Mouse (Mus musculus): Measurements from ENCODE around the gene Shb. TPM values are rescaled to one million over a fixed set of nuclear protein-coding genes. Genes with fewer than 3 reads are reported as not detected.

Shb gene
- polyA plus RNA-seq, 1 experiment from 2014 or later = 5.5 TPM

DNA sequence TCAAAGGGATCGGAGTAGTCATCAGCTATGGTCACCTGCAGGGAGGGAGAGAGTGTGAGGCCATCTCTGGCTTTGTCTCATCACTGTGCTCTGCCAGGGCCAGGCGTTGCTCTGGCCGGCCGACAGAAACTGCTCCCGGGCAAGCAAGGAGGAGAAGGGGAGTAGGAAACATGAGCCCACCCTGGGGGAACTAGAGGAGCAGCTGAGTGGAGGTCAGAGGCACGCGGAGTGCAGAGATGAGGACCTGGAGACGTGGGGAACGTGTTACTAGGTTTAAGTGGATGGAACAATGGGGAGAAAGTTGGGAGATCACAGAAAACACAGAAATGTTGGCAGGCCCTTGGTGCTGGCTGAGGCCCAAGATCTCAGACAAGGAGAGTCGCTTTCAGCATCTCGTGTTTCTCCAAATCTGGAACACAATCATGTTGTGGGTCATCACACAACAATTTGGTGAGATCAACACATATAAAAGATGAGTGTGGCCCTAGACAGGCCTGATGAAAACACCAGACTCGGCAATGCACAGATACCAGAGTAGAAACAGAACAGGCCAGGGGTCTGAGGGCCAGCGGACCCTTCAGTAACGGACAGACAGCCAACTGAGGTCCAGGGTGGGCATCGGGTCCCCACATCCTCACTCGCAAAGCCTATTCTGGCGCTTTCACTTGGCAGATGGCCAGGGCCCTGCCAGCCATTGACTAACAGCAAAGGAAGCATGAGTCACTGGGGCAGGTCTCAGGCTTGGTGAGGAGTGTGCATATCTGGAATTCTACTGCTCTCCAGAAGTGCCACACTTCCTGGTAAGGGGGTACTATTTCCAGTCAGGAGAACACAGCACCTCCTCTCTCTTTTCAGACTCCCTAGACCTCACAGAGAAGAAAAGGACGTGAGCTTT lies 42.9 kb downstream of the Shb start:
- TF ChIP-seq CTCF (IDR thresholded peaks at IDR 0.05; ENCODE audit: low read depth) (no peak), EP300 (optimal IDR thresholded peaks at IDR 0.05) (no peak)

DNA sequence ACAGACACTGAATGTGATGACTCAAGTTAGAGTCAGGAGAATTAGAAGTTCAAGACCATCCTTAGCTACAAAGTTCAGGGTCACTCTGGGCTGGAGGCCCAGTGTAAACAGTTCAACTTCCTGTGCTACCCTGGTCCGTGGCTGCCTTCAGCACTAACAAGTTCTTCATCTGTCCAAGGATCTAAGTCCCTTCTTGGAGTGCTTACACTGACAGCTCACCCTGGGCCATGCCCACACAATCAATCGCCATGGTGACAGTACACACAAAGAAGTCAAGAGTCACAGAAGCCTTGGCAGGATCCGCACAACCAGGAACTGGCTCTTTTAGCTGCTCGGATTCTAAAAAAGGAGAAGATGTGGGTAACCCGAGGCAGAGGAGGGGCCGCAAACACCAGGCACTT lies 44.6 kb downstream of the Shb start:
- TF ChIP-seq EP300 (optimal IDR thresholded peaks at IDR 0.05) (no peak), CTCF (IDR thresholded peaks at IDR 0.05; ENCODE audit: low read depth) (no peak)
- Histone ChIP-seq H3K27ac (replicated peaks) (peak overlapping the region; percentile 70), H3K4me1 (replicated peaks; ENCODE audit: control insufficient read depth, insufficient read depth) (peaks cover 32% of the 10 kb centered on the region), H3K27me3 (ENCODE audit: control insufficient read depth, insufficient read depth, low read length) (no peaks in the 10 kb centered on the region), H3K36me3 (ENCODE audit: control insufficient read depth, insufficient read depth, low read length) (no peaks in the 10 kb centered on the region), H3K4me3 (ENCODE audit: low read depth, low read length) (no peak overlapping the region), H3K9ac (ENCODE audit: low read length) (no peak overlapping the region), H3K9me3 (ENCODE audit: control insufficient read depth, low read length) (no peaks in the 10 kb centered on the region), H3K4me2 (replicated peaks; ENCODE audit: low read depth) (no peak overlapping the region)
- peak; percentile 72 for ATAC-seq (ENCODE audit: low FRiP score, low TSS enrichment)
- 16% methylated on average over 6 of the region's 6 CpGs for WGBS
- DNase-seq (ENCODE audit: low spot score) = peak; percentile 75

More for the DNA sequence above, 42.9 kb downstream of the Shb start:
- Histone ChIP-seq H3K9me3 (ENCODE audit: control insufficient read depth, low read length) (no peaks in the 10 kb centered on the region), H3K27ac (replicated peaks) (peak overlapping the region; percentile 83), H3K27me3 (ENCODE audit: control insufficient read depth, insufficient read depth, low read length) (no peaks in the 10 kb centered on the region), H3K4me1 (replicated peaks; ENCODE audit: control insufficient read depth, insufficient read depth) (peaks cover 37% of the 10 kb centered on the region), H3K4me3 (ENCODE audit: low read depth, low read length) (no peak overlapping the region), H3K4me2 (replicated peaks; ENCODE audit: low read depth) (peak overlapping the region; percentile 37), H3K9ac (ENCODE audit: low read length) (peak overlapping the region; percentile 31), H3K36me3 (ENCODE audit: control insufficient read depth, insufficient read depth, low read length) (no peaks in the 10 kb centered on the region)
- 22% methylated on average over 18 of the region's 18 CpGs for WGBS
- DNase-seq (ENCODE audit: low spot score) (peak; percentile 91), ATAC-seq (ENCODE audit: low FRiP score, low TSS enrichment) (peak; percentile 83)

GRCm38 (mm10) chr4:45485024-45485423 lies 47.2 kb downstream of the Shb start:
- TF ChIP-seq EP300 (optimal IDR thresholded peaks at IDR 0.05) (no peak), CTCF (IDR thresholded peaks at IDR 0.05; ENCODE audit: low read depth) (no peak)
- H3K9me3 ChIP-seq (ENCODE audit: control insufficient read depth, low read length) = no peaks in the 10 kb centered on the region
- ATAC-seq (ENCODE audit: low FRiP score, low TSS enrichment) (no peak), DNase-seq (ENCODE audit: low spot score) (no peak)
- H3K9ac ChIP-seq (ENCODE audit: low read length) = no peak overlapping the region
- H3K27me3 ChIP-seq (ENCODE audit: control insufficient read depth, insufficient read depth, low read length) = no peaks in the 10 kb centered on the region
- H3K4me1 ChIP-seq (replicated peaks; ENCODE audit: control insufficient read depth, insufficient read depth) = peaks cover 17% of the 10 kb centered on the region
- no peaks in the 10 kb centered on the region for H3K36me3 ChIP-seq (ENCODE audit: control insufficient read depth, insufficient read depth, low read length)
- H3K4me3 ChIP-seq (ENCODE audit: low read depth, low read length) = no peak overlapping the region
- WGBS = 46% methylated on average over 5 of the region's 5 CpGs
- no peak overlapping the region for H3K4me2 ChIP-seq (replicated peaks; ENCODE audit: low read depth)
- H3K27ac ChIP-seq (replicated peaks) = 0 out of 2 replicates have a peak overlapping the region, but pooled peaks have one; percentile 26

DNA sequence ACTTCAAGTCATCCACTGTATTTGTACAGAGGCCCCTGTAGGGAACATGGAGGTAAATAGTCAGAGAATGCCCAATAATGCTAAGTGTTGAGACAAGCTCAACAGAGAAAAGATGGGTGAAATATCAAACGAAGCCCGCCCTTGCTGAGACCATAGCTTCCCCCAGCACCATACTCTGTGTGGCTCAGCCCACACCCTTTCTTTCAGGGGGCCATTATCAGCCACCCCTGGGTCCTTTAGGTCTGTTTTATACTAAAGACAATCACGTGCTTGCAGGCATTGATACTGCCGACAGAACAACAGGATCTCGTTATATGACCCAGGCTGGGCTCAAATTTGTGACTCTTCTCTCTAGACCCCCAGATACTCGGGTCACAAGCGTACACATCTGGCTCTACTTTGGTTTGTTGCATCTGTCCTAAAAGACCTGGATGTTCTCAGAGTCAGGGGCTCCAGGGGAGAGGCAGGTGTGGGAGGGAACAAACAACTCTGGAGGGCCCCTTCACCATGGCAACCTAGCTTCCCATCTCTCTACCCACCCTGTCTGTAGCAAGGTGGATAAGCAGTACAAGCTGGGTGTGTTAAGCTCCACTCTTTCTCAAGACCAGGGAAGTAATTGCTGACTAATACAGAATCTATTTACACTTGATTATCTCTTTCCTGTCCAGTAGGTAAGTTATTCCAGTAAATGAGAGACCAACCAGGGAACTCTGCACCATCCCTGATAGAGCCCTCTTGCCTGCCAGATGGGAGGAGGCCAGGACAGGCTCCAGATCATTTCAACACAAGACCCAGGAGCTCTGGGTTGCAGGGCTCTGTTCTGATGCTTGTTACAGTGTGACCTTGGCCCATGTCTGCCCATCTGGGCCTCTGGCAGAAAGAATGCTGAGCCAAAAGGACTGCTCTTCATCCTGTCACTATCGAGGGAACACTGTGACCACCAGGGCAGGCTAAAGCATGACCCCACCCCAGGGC lies 48.7 kb downstream of the Shb start:
- ATAC-seq (ENCODE audit: low FRiP score, low TSS enrichment) = peak; percentile 47
- Histone ChIP-seq H3K9ac (ENCODE audit: low read length) (no peak overlapping the region), H3K4me2 (replicated peaks; ENCODE audit: low read depth) (no peak overlapping the region), H3K36me3 (ENCODE audit: control insufficient read depth, insufficient read depth, low read length) (no peaks in the 10 kb centered on the region), H3K9me3 (ENCODE audit: control insufficient read depth, low read length) (no peaks in the 10 kb centered on the region), H3K27ac (replicated peaks) (peak overlapping the region; percentile 56), H3K4me1 (replicated peaks; ENCODE audit: control insufficient read depth, insufficient read depth) (peaks cover 8% of the 10 kb centered on the region), H3K4me3 (ENCODE audit: low read depth, low read length) (no peak overlapping the region), H3K27me3 (ENCODE audit: control insufficient read depth, insufficient read depth, low read length) (no peaks in the 10 kb centered on the region)
- WGBS = 72% methylated on average over 8 of the region's 8 CpGs
- no peak for TF ChIP-seq EP300 (optimal IDR thresholded peaks at IDR 0.05)
- TF ChIP-seq CTCF (IDR thresholded peaks at IDR 0.05; ENCODE audit: low read depth) = no peak
- DNase-seq (ENCODE audit: low spot score) = no peak

GRCm38 (mm10) chr4:45482271-45482670 lies 50.0 kb downstream of the Shb start:
- whole genome bisulfite sequencing = 59% methylated on average over 13 of the region's 13 CpGs
- Histone ChIP-seq H3K4me3 (ENCODE audit: low read depth, low read length) (no peak overlapping the region), H3K9ac (ENCODE audit: low read length) (no peak overlapping the region), H3K4me2 (replicated peaks; ENCODE audit: low read depth) (no peak overlapping the region), H3K36me3 (ENCODE audit: control insufficient read depth, insufficient read depth, low read length) (no peaks in the 10 kb centered on the region), H3K9me3 (ENCODE audit: control insufficient read depth, low read length) (no peaks in the 10 kb centered on the region), H3K4me1 (replicated peaks; ENCODE audit: control insufficient read depth, insufficient read depth) (peaks cover 6% of the 10 kb centered on the region), H3K27ac (replicated peaks) (peak overlapping the region; percentile 69), H3K27me3 (ENCODE audit: control insufficient read depth, insufficient read depth, low read length) (no peaks in the 10 kb centered on the region)
- DNase-seq (ENCODE audit: low spot score) = peak; percentile 76
- peak; percentile 59 for ATAC-seq (ENCODE audit: low FRiP score, low TSS enrichment)
- no peak for TF ChIP-seq EP300 (optimal IDR thresholded peaks at IDR 0.05)
- TF ChIP-seq CTCF (IDR thresholded peaks at IDR 0.05; ENCODE audit: low read depth) = no peak

Data from stomach, postnatal 0 days (tissue).